Mouse (Mus musculus) thymus, postnatal 36 days (tissue): Measurements from ENCODE around the gene Acsl5.

Experiments used
- DNase-seq, 2 experiments: peaks; one replicate each; pipeline ENCODE4 v3.0.0; 2022; ENCODE audit warnings: mixed read lengths in 2 of 2

Gene Acsl5

GRCm38 (mm10) chr19:55241186-55241645, 10.5 kb upstream of the Acsl5 start, which contains the start of gene Gucy2g:
Gucy2g (minus strand) TSS chr19:55241236.
- no peak for DNase-seq

- DNase-seq = no peak
These were observed 6.9 kb upstream of the Acsl5 start for GRCm38 (mm10) chr19:55244791-55245231.

- no peak for DNase-seq
These were observed 4.2 kb upstream of the Acsl5 start for GRCm38 (mm10) chr19:55247563-55247962.

GRCm38 (mm10) chr19:55247991-55248520, 3.7 kb upstream of the Acsl5 start:
- no peak for DNase-seq

- DNase-seq = no peak
These were observed 1.3 kb upstream of the Acsl5 start for GRCm38 (mm10) chr19:55250451-55250850.

GRCm38 (mm10) chr19:55253239-55253569, 1.5 kb downstream of the Acsl5 start:
- no peak for DNase-seq

GRCm38 (mm10) chr19:55253570-55254441, 2.1 kb downstream of the Acsl5 start:
- peak; percentile 39 to 47 for DNase-seq

GRCm38 (mm10) chr19:55254513-55255016, 2.8 kb downstream of the Acsl5 start:
- peak; percentile 56 to 64 for DNase-seq

GRCm38 (mm10) chr19:55256156-55256555, 4.4 kb downstream of the Acsl5 start:
- no peak for DNase-seq

GRCm38 (mm10) chr19:55257656-55258375, 6.1 kb downstream of the Acsl5 start:
- no peak for DNase-seq

- no peak for DNase-seq
These were observed 6.8 kb downstream of the Acsl5 start for GRCm38 (mm10) chr19:55258514-55258913.

- no peak for DNase-seq
These were observed 8.8 kb downstream of the Acsl5 start for GRCm38 (mm10) chr19:55260389-55261184.

- no peak for DNase-seq
These were observed 13.5 kb downstream of the Acsl5 start for GRCm38 (mm10) chr19:55265269-55265668.

- no peak for DNase-seq
These were observed 15.0 kb downstream of the Acsl5 start for GRCm38 (mm10) chr19:55266786-55267185.

- no peak for DNase-seq
These were observed 16.4 kb downstream of the Acsl5 start for GRCm38 (mm10) chr19:55268150-55268549.

- DNase-seq = no peak
These were observed 17.3 kb downstream of the Acsl5 start for GRCm38 (mm10) chr19:55269051-55269450.

- no peak for DNase-seq
These were observed 19.7 kb downstream of the Acsl5 start for GRCm38 (mm10) chr19:55271448-55271847.

- DNase-seq = no peak
These were observed 21.6 kb downstream of the Acsl5 start for GRCm38 (mm10) chr19:55273340-55273739.

GRCm38 (mm10) chr19:55276100-55276499, 24.4 kb downstream of the Acsl5 start:
- no peak for DNase-seq

GRCm38 (mm10) chr19:55276770-55277169, 25.0 kb downstream of the Acsl5 start:
- no peak for DNase-seq

- no peak for DNase-seq
These were observed 32.4 kb downstream of the Acsl5 start for GRCm38 (mm10) chr19:55284093-55284492.

GRCm38 (mm10) chr19:55286034-55286433, 34.3 kb downstream of the Acsl5 start:
- no peak for DNase-seq
